Mouse (Mus musculus): Measurements from ENCODE around the gene Slc22a5. TPM values are rescaled to one million over a fixed set of nuclear protein-coding genes. Genes with fewer than 3 reads are reported as not detected.

The Slc22a5 gene
- polyA plus RNA-seq, 2 experiments, result 8.9 to 11.4 TPM

DNA sequence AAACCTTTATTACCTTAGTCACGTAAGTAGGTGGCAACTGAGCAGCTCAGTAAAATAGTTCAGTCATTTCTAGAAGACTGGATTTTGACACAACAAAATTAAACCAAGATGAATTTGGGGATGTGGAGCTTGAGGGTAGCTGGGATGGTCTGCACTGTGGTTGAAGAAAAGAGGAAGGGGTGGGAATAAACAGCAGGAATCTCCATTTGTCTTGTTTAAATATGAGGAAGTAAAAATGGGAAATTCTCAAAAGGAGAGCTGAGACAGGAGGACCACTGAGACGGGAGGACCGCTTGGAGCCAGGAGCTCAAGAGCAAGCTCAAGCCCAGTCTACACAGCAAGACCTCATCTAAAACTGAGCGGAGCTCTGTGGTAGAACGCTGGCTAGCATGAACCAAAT, 34.8 kb upstream of the Slc22a5 start:
- DNase-seq (ENCODE audit: low spot score) (no peak), ATAC-seq (ENCODE audit: low FRiP score, low read depth) (no peak)
- Histone ChIP-seq H3K27me3 (ENCODE audit: control insufficient read depth, insufficient read depth, low read length) (no peaks in the 10 kb centered on the region), H3K4me1 (ENCODE audit: control insufficient read depth, insufficient read depth, low read length) (no peaks in the 10 kb centered on the region), H3K36me3 (ENCODE audit: control insufficient read depth, insufficient read depth, low read length) (no peaks in the 10 kb centered on the region), H3K27ac (replicated peaks; ENCODE audit: low read depth, low read length) (no peak overlapping the region), H3K9ac (ENCODE audit: low read depth, low read length, severe bottlenecking) (no peak overlapping the region), H3K4me3 (replicated peaks; ENCODE audit: low read length) (no peak overlapping the region), H3K9me3 (ENCODE audit: control insufficient read depth, low read length) (no peaks in the 10 kb centered on the region), H3K4me2 (replicated peaks; ENCODE audit: low read depth, low read length, severe bottlenecking) (no peak overlapping the region)
- 87% methylated on average over 5 of the region's 5 CpGs for WGBS
- TF ChIP-seq POLR2A (IDR thresholded peaks at IDR 0.05; ENCODE audit: borderline replicate concordance, extremely low read depth, insufficient read depth, insufficient read length), result no peak

DNA sequence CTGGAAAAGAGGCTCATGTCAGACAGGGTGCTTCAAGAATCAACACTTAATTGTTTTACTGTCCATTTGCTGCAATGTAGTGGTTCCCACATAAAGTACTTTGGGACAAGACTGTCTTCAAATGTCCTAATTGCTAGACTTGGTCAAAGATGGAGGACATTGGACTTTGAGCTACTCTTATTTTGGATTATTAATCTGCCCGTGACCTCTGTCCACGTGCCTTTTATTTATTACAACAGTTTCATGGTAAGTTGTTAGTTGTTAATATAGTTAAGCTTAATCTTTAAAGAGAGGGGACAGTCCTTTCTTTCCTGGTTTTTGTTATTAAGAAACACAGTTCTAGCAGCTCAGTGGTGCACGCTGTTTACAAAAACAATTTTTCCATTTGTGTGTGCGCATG, 27.4 kb upstream of the Slc22a5 start:
- no peaks in the 10 kb centered on the region for H3K36me3 ChIP-seq (ENCODE audit: control insufficient read depth, insufficient read depth, low read length)
- no peaks in the 10 kb centered on the region for H3K9me3 ChIP-seq (ENCODE audit: control insufficient read depth, low read length)
- no peaks in the 10 kb centered on the region for H3K4me1 ChIP-seq (ENCODE audit: control insufficient read depth, insufficient read depth, low read length)
- H3K27ac ChIP-seq (replicated peaks; ENCODE audit: low read depth, low read length), result no peak overlapping the region
- no peak overlapping the region for H3K4me3 ChIP-seq (replicated peaks; ENCODE audit: low read length)
- no peak for TF ChIP-seq POLR2A (IDR thresholded peaks at IDR 0.05; ENCODE audit: borderline replicate concordance, extremely low read depth, insufficient read depth, insufficient read length)
- H3K4me2 ChIP-seq (replicated peaks; ENCODE audit: low read depth, low read length, severe bottlenecking), result no peak overlapping the region
- H3K27me3 ChIP-seq (ENCODE audit: control insufficient read depth, insufficient read depth, low read length), result no peaks in the 10 kb centered on the region
- 91% methylated on average over 4 of the region's 4 CpGs for WGBS
- H3K9ac ChIP-seq (ENCODE audit: low read depth, low read length, severe bottlenecking), result no peak overlapping the region
- ATAC-seq (ENCODE audit: low FRiP score, low read depth) (no peak), DNase-seq (ENCODE audit: low spot score) (no peak)

DNA sequence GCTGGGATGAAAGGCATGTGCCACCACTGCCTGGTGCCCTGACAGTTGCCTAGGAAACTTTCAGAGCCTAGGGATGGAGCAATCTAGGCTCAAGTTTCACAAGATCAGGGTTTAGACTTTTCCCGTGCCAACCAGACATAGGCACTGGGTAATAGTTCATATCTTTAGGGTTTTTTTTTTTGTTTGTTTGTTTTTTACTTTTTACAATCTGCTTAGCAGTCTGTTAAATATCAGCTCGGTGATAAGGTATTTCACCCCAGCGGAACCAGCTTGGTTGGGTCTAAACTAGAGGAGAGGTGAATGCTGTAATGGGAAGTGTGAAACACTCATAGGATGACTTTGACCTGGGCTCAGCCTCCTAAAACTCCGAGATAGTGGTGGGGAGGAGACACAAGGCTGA, 19.6 kb upstream of the Slc22a5 start:
- no peaks in the 10 kb centered on the region for H3K4me1 ChIP-seq (ENCODE audit: control insufficient read depth, insufficient read depth, low read length)
- no peaks in the 10 kb centered on the region for H3K36me3 ChIP-seq (ENCODE audit: control insufficient read depth, insufficient read depth, low read length)
- ATAC-seq (ENCODE audit: low FRiP score, low read depth) (no peak), DNase-seq (ENCODE audit: low spot score) (no peak)
- no peak for TF ChIP-seq POLR2A (IDR thresholded peaks at IDR 0.05; ENCODE audit: borderline replicate concordance, extremely low read depth, insufficient read depth, insufficient read length)
- WGBS, result 69% methylated on average over 4 of the region's 4 CpGs
- H3K9me3 ChIP-seq (ENCODE audit: control insufficient read depth, low read length), result no peaks in the 10 kb centered on the region
- no peak overlapping the region for H3K4me2 ChIP-seq (replicated peaks; ENCODE audit: low read depth, low read length, severe bottlenecking)
- H3K4me3 ChIP-seq (replicated peaks; ENCODE audit: low read length), result no peak overlapping the region
- no peak overlapping the region for H3K9ac ChIP-seq (ENCODE audit: low read depth, low read length, severe bottlenecking)
- H3K27me3 ChIP-seq (ENCODE audit: control insufficient read depth, insufficient read depth, low read length), result no peaks in the 10 kb centered on the region
- H3K27ac ChIP-seq (replicated peaks; ENCODE audit: low read depth, low read length), result no peak overlapping the region

DNA sequence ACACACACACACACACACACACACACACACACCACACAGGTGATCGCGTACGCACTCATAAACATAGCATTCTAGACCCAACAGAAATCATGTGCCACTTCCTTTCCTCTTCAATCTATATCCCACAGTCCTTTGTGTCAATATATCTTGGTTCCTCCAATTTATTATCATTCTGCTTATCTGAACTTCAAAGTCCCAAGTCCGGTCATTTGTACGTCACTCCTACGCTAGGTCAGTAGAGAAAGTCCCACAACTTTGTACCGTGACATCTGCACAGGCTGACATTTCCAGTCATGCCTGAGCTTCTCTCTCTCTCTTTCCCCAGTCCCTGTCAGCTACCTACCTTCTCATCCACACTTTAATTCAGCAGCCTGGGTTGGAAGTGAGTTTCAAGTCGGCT, 17.2 kb upstream of the Slc22a5 start:
- ATAC-seq (ENCODE audit: low FRiP score, low read depth) (no peak), DNase-seq (ENCODE audit: low spot score) (no peak)
- H3K27me3 ChIP-seq (ENCODE audit: control insufficient read depth, insufficient read depth, low read length), result no peaks in the 10 kb centered on the region
- TF ChIP-seq POLR2A (IDR thresholded peaks at IDR 0.05; ENCODE audit: borderline replicate concordance, extremely low read depth, insufficient read depth, insufficient read length), result no peak
- H3K9me3 ChIP-seq (ENCODE audit: control insufficient read depth, low read length), result no peaks in the 10 kb centered on the region
- no peak overlapping the region for H3K4me3 ChIP-seq (replicated peaks; ENCODE audit: low read length)
- H3K27ac ChIP-seq (replicated peaks; ENCODE audit: low read depth, low read length), result no peak overlapping the region
- 93% methylated on average over 8 of the region's 8 CpGs for WGBS
- H3K9ac ChIP-seq (ENCODE audit: low read depth, low read length, severe bottlenecking), result no peak overlapping the region
- no peaks in the 10 kb centered on the region for H3K4me1 ChIP-seq (ENCODE audit: control insufficient read depth, insufficient read depth, low read length)
- H3K4me2 ChIP-seq (replicated peaks; ENCODE audit: low read depth, low read length, severe bottlenecking), result no peak overlapping the region
- H3K36me3 ChIP-seq (ENCODE audit: control insufficient read depth, insufficient read depth, low read length), result no peaks in the 10 kb centered on the region

- ATAC-seq (ENCODE audit: low FRiP score, low read depth), result no peak
- no peaks in the 10 kb centered on the region for H3K27me3 ChIP-seq (ENCODE audit: control insufficient read depth, insufficient read depth, low read length)
Observed at GRCm38 (mm10) chr11:53904534-53904925, 13.1 kb upstream of the Slc22a5 start.

More at GRCm38 (mm10) chr11:53904534-53904925, 13.1 kb upstream of the Slc22a5 start:
- DNase-seq (ENCODE audit: low spot score), result no peak
- Histone ChIP-seq H3K4me3 (replicated peaks; ENCODE audit: low read length) (no peak overlapping the region), H3K27ac (replicated peaks; ENCODE audit: low read depth, low read length) (no peak overlapping the region), H3K9me3 (ENCODE audit: control insufficient read depth, low read length) (no peaks in the 10 kb centered on the region), H3K9ac (ENCODE audit: low read depth, low read length, severe bottlenecking) (no peak overlapping the region), H3K4me2 (replicated peaks; ENCODE audit: low read depth, low read length, severe bottlenecking) (no peak overlapping the region), H3K36me3 (ENCODE audit: control insufficient read depth, insufficient read depth, low read length) (no peaks in the 10 kb centered on the region), H3K4me1 (ENCODE audit: control insufficient read depth, insufficient read depth, low read length) (no peaks in the 10 kb centered on the region)
- 70% methylated on average over 9 of the region's 9 CpGs for WGBS
- no peak for TF ChIP-seq POLR2A (IDR thresholded peaks at IDR 0.05; ENCODE audit: borderline replicate concordance, extremely low read depth, insufficient read depth, insufficient read length)
